Mouse (Mus musculus) lung, postnatal 0 days (tissue): ENCODE measurements around the gene Larp4.

Experiments
- CTCF ChIP-seq: IDR thresholded peaks from 2 replicates; pipeline ENCODE4 v1.5.1; 2016; ENCODE audit warnings: antibody characterized with exemption, mild to moderate bottlenecking
- EP300 ChIP-seq: IDR thresholded peaks from 2 replicates; pipeline ENCODE4 v1.6.1; 2016; ENCODE audit warnings: antibody characterized with exemption, mild to moderate bottlenecking, control low read depth

GRCm38 (mm10) chr15:99997114-99997804 lies 27.4 kb downstream of the Larp4 start:
- no peak for TF ChIP-seq CTCF
- no peak for TF ChIP-seq EP300
